Mouse (Mus musculus) limb, embryonic 11.5 days (tissue): ENCODE results near the gene Senp6. TPM values are rescaled to one million over a fixed set of nuclear protein-coding genes. Genes with fewer than 3 reads are reported as not detected.

Source experiments
- ATAC-seq: fragments of 200-750 bp; cut with Nextera tagmentation; 2 replicates; pipeline ENCODE4 v1.8.0; 2017; ENCODE audit warnings: low read depth; ENCODE audit not compliant: insufficient number of reproducible peaks, low FRiP score, low TSS enrichment
- DNase-seq: peaks from one replicate; pipeline ENCODE4 v3.0.0-alpha.2; 2015; ENCODE audit warnings: low spot score
- H3K27ac ChIP-seq: fragments of 300-500 bp; sonication (generic); replicated peaks from 2 replicates; pipeline ENCODE4 v1.5.1; 2014; ENCODE audit warnings: low read depth, mild to moderate bottlenecking, low read length
- H3K27me3 ChIP-seq: fragments of 300-500 bp; sonication (generic); 2 replicates; pipeline ENCODE4 v1.6.1; 2014; ENCODE audit warnings: mild to moderate bottlenecking, low read length, mixed read lengths; ENCODE audit not compliant: control insufficient read depth, insufficient read depth
- H3K36me3 ChIP-seq: fragments of 300-500 bp; sonication (generic); 2 replicates; pipeline ENCODE4 v1.6.1; 2014; ENCODE audit warnings: mild to moderate bottlenecking, low read length, moderate library complexity, mixed read lengths; ENCODE audit not compliant: control insufficient read depth, insufficient read depth
- H3K4me1 ChIP-seq: fragments of 300-500 bp; sonication (generic); 2 replicates; pipeline ENCODE4 v1.6.1; 2014; ENCODE audit warnings: low read length, mixed read lengths; ENCODE audit not compliant: control insufficient read depth, insufficient read depth
- H3K4me2 ChIP-seq: fragments of 300-500 bp; sonication (generic); 2 replicates; pipeline ENCODE4 v1.6.1; 2014; ENCODE audit warnings: low read depth, mild to moderate bottlenecking, moderate library complexity; ENCODE audit not compliant: severe bottlenecking
- H3K4me3 ChIP-seq: fragments of 300-500 bp; sonication (generic); 2 replicates; pipeline ENCODE4 v1.5.1; 2014; ENCODE audit warnings: low read depth, low read length
- H3K9ac ChIP-seq: fragments of 300-500 bp; sonication (generic); 2 replicates; pipeline ENCODE4 v1.6.1; 2014; ENCODE audit warnings: mild to moderate bottlenecking, low read length
- H3K9me3 ChIP-seq: fragments of 300-500 bp; sonication (generic); 2 replicates; pipeline ENCODE4 v1.6.1; 2016; ENCODE audit warnings: low read length; ENCODE audit not compliant: control insufficient read depth
- WGBS: fragments of 180-500 bp; shearing (Covaris S2); extraction: QIAGEN DNeasy Blood & Tissue Kit; methylation state at CpG from one replicate; pipeline ENCODE4 v1.1.7; 2014; 5-methylcytosine and 5-hydroxymethylcytosine counted together
- polyA plus RNA-seq: library from polyadenylated mRNA; unstranded; fragments of >200 nt; fragmentation: Nextera tagmentation; extraction: Ambion mirVana; gene quantifications from 2 replicates; pipeline ENCODE4 v1.2.1, GENCODE M21; 2014

Gene Senp6
- polyA plus RNA-seq, 1 experiment from 2014 or later, result 67.1 TPM

- H3K9ac ChIP-seq, result no peak overlapping the region
- no peak overlapping the region for H3K4me3 ChIP-seq
- H3K36me3 ChIP-seq, result no peaks in the 10 kb centered on the region
- no peaks in the 10 kb centered on the region for H3K27me3 ChIP-seq
- ATAC-seq (no peak), DNase-seq (no peak)
- no peaks in the 10 kb centered on the region for H3K9me3 ChIP-seq
- H3K27ac ChIP-seq, result no peak overlapping the region
- H3K4me2 ChIP-seq, result no peak overlapping the region
- 0 out of 2 replicates have a peak, but pooled peaks cover 4% of the 10 kb centered on the region for H3K4me1 ChIP-seq
- 93% methylated on average over 9 of the region's 9 CpGs for WGBS
Observed at GRCm38 (mm10) chr9:80169551-80169950, 102.8 kb downstream of the Senp6 start.

- no peak for ATAC-seq
- 0 out of 2 replicates have a peak, but pooled peaks cover 4% of the 10 kb centered on the region for H3K4me1 ChIP-seq
- H3K36me3 ChIP-seq, result no peaks in the 10 kb centered on the region
- H3K4me2 ChIP-seq, result no peak overlapping the region
- no peak overlapping the region for H3K9ac ChIP-seq
- H3K27ac ChIP-seq, result no peak overlapping the region
- no peaks in the 10 kb centered on the region for H3K27me3 ChIP-seq
- DNase-seq, result no peak
- no peak overlapping the region for H3K4me3 ChIP-seq
- H3K9me3 ChIP-seq, result no peaks in the 10 kb centered on the region
Observed at GRCm38 (mm10) chr9:80171241-80171640, 104.5 kb downstream of the Senp6 start.

GRCm38 (mm10) chr9:80172396-80173222, 105.9 kb downstream of the Senp6 start:
- DNase-seq (no peak), ATAC-seq (no peak)
- Histone ChIP-seq H3K4me3 (no peak overlapping the region), H3K9ac (no peak overlapping the region), H3K27ac (no peak overlapping the region), H3K9me3 (no peaks in the 10 kb centered on the region), H3K4me2 (no peak overlapping the region), H3K27me3 (no peaks in the 10 kb centered on the region), H3K36me3 (no peaks in the 10 kb centered on the region), H3K4me1 (0 out of 2 replicates have a peak, but pooled peaks cover 4% of the 10 kb centered on the region)
- 61% methylated on average over 8 of the region's 8 CpGs for WGBS

GRCm38 (mm10) chr9:80173629-80174028, 106.9 kb downstream of the Senp6 start:
- Histone ChIP-seq H3K27ac (no peak overlapping the region), H3K4me3 (no peak overlapping the region), H3K4me1 (0 out of 2 replicates have a peak, but pooled peaks cover 4% of the 10 kb centered on the region), H3K27me3 (no peaks in the 10 kb centered on the region), H3K4me2 (no peak overlapping the region), H3K36me3 (no peaks in the 10 kb centered on the region), H3K9ac (no peak overlapping the region), H3K9me3 (no peaks in the 10 kb centered on the region)
- WGBS, result 55% methylated on average over 9 of the region's 9 CpGs
- ATAC-seq (peak; percentile 31; the same call in 1 of the 2 replicates), DNase-seq (no peak)

- H3K27me3 ChIP-seq, result no peaks in the 10 kb centered on the region
- no peak overlapping the region for H3K27ac ChIP-seq
- ATAC-seq (no peak), DNase-seq (no peak)
- no peaks in the 10 kb centered on the region for H3K36me3 ChIP-seq
- 0 out of 2 replicates have a peak, but pooled peaks cover 4% of the 10 kb centered on the region for H3K4me1 ChIP-seq
- no peaks in the 10 kb centered on the region for H3K9me3 ChIP-seq
- 76% methylated on average over 13 of the region's 13 CpGs for WGBS
- no peak overlapping the region for H3K4me3 ChIP-seq
- H3K9ac ChIP-seq, result no peak overlapping the region
- H3K4me2 ChIP-seq, result no peak overlapping the region
Observed at GRCm38 (mm10) chr9:80176696-80177478, 110.2 kb downstream of the Senp6 start.

- no peak overlapping the region for H3K27ac ChIP-seq
- 84% methylated on average over 2 of the region's 2 CpGs for WGBS
- ATAC-seq, result no peak
- no peak overlapping the region for H3K9ac ChIP-seq
- no peaks in the 10 kb centered on the region for H3K9me3 ChIP-seq
- H3K4me1 ChIP-seq, result 0 out of 2 replicates have a peak, but pooled peaks cover 1% of the 10 kb centered on the region
- H3K4me3 ChIP-seq, result no peak overlapping the region
- H3K36me3 ChIP-seq, result no peaks in the 10 kb centered on the region
- DNase-seq, result no peak
- H3K4me2 ChIP-seq, result no peak overlapping the region
- no peaks in the 10 kb centered on the region for H3K27me3 ChIP-seq
Observed at GRCm38 (mm10) chr9:80178670-80179069, 112.0 kb downstream of the Senp6 start.

- no peak overlapping the region for H3K27ac ChIP-seq
- WGBS, result 89% methylated on average over 4 of the region's 4 CpGs
- H3K36me3 ChIP-seq, result no peaks in the 10 kb centered on the region
- ATAC-seq, result no peak
- no peak overlapping the region for H3K4me2 ChIP-seq
- DNase-seq, result no peak
- no peak overlapping the region for H3K4me3 ChIP-seq
- no peaks in the 10 kb centered on the region for H3K27me3 ChIP-seq
- no peaks in the 10 kb centered on the region for H3K9me3 ChIP-seq
- H3K9ac ChIP-seq, result no peak overlapping the region
- no peaks in the 10 kb centered on the region for H3K4me1 ChIP-seq
Observed at GRCm38 (mm10) chr9:80179688-80180087, 113.0 kb downstream of the Senp6 start.

- DNase-seq (no peak), ATAC-seq (no peak)
- Histone ChIP-seq H3K36me3 (no peaks in the 10 kb centered on the region), H3K27ac (no peak overlapping the region), H3K9me3 (no peaks in the 10 kb centered on the region), H3K9ac (no peak overlapping the region), H3K4me1 (no peaks in the 10 kb centered on the region), H3K27me3 (no peaks in the 10 kb centered on the region), H3K4me2 (no peak overlapping the region), H3K4me3 (no peak overlapping the region)
- WGBS, result 89% methylated on average over 5 of the region's 5 CpGs
Observed at GRCm38 (mm10) chr9:80180771-80181170, 114.1 kb downstream of the Senp6 start.
